Mouse (Mus musculus) MEL (cell line): ENCODE data around the gene Map1s.

Source experiments
- CTCF ChIP-seq, 3 experiments: IDR thresholded peaks in 2 of 3; conservative IDR thresholded peaks in 1 of 3; 2 replicates each; pipeline ENCODE4 v1.5.1; 2011 to 2012; ENCODE audit warnings: low read length in 3 of 3, low read depth in 2 of 3, mild to moderate bottlenecking in 2 of 3, improper control_type of control experiment in 1 of 3, inconsistent platforms in 1 of 3, mixed read lengths in 1 of 3, moderate library complexity in 1 of 3; ENCODE audit not compliant: control insufficient read depth in 1 of 3, insufficient read depth in 1 of 3, poor library complexity in 1 of 3, severe bottlenecking in 1 of 3
- GATA1 ChIP-seq: IDR thresholded peaks from 2 replicates; pipeline ENCODE4 v1.6.1; 2011; ENCODE audit warnings: low read depth, low read length, improper control_type of control experiment
- JUND ChIP-seq: IDR thresholded peaks from 2 replicates; pipeline ENCODE4 v1.6.1; 2011; ENCODE audit warnings: low read depth, mild to moderate bottlenecking, improper control_type of control experiment, low read length
- MAFK ChIP-seq: IDR thresholded peaks from 2 replicates; pipeline ENCODE4 v1.6.1; 2011; ENCODE audit warnings: low read depth, mild to moderate bottlenecking, low read length, improper control_type of control experiment, borderline replicate concordance
- MEF2A ChIP-seq: IDR thresholded peaks from 2 replicates; pipeline ENCODE4 v1.6.1; 2014; ENCODE audit warnings: low read depth, mild to moderate bottlenecking, inconsistent platforms, low read length, improper control_type of control experiment; ENCODE audit not compliant: poor library complexity, insufficient replicate concordance, severe bottlenecking; ENCODE audit errors: extremely low read depth
- MYB ChIP-seq: IDR thresholded peaks from 2 replicates; pipeline ENCODE4 v1.6.1; 2011; ENCODE audit warnings: mild to moderate bottlenecking, low read depth, low read length, improper control_type of control experiment
- POLR2A ChIP-seq, 2 experiments: IDR thresholded peaks; 2 replicates each; pipeline ENCODE4 v1.6.1; 2011 to 2012; ENCODE audit warnings: low read length in 2 of 2, mild to moderate bottlenecking in 2 of 2, control low read depth in 1 of 2, improper control_type of control experiment in 1 of 2, low read depth in 1 of 2, moderate library complexity in 1 of 2; ENCODE audit not compliant: control insufficient read depth in 1 of 2, insufficient read depth in 1 of 2, poor library complexity in 1 of 2
- POLR2AphosphoS5 ChIP-seq: IDR thresholded peaks from 2 replicates; pipeline ENCODE4 v1.6.1; 2012; ENCODE audit warnings: low read depth, borderline replicate concordance, mild to moderate bottlenecking, inconsistent platforms, low read length, moderate library complexity, mixed read lengths
- RAD21 ChIP-seq: IDR thresholded peaks from 2 replicates; pipeline ENCODE4 v1.6.1; 2011; ENCODE audit warnings: mild to moderate bottlenecking, low read depth, low read length, improper control_type of control experiment
- SIN3A ChIP-seq: IDR thresholded peaks from 2 replicates; pipeline ENCODE4 v1.6.1; 2012; ENCODE audit warnings: low read length, improper control_type of control experiment, inconsistent platforms
- TAL1 ChIP-seq: IDR thresholded peaks from 2 replicates; pipeline ENCODE4 v1.6.1; 2012; ENCODE audit warnings: mild to moderate bottlenecking, inconsistent platforms, low read length, moderate library complexity, mixed read lengths
- ZMIZ1 ChIP-seq: IDR thresholded peaks from 2 replicates; pipeline ENCODE4 v1.6.1; 2012; ENCODE audit warnings: low read depth, mild to moderate bottlenecking, inconsistent platforms, low read length, improper control_type of control experiment, moderate library complexity

GRCm38 (mm10) chr8:70873364-70873985 lies 32.3 kb upstream of the Map1s start, which contains the start of gene Ccdc124:
- TF ChIP-seq POLR2A (IDR thresholded peaks at IDR 0.05; ENCODE audit: control insufficient read depth in 1 of 2, insufficient read depth in 1 of 2, low read depth in 1 of 2, low read length in 2 of 2, poor library complexity in 1 of 2) (peak; percentile 29 to 37; a peak in 1 of 4 replicates), SIN3A (peak; percentile 79; the same call in 1 of the 2 replicates), CTCF (IDR thresholded peaks at IDR 0.05 in 2 of 3, conservative IDR thresholded peaks at IDR 0.05 in 1 of 3; ENCODE audit: control insufficient read depth in 1 of 3, insufficient read depth in 1 of 3, low read depth in 2 of 3, low read length in 3 of 3, poor library complexity in 1 of 3, severe bottlenecking in 1 of 3) (peak; percentile 80 to 97 (median 95)), RAD21 (peak; percentile 83), GATA1 (no peak), MEF2A (no peak), JUND (no peak), POLR2AphosphoS5 (no peak), TAL1 (no peak), MAFK (no peak), ZMIZ1 (no peak), MYB (no peak)
